Mouse (Mus musculus): ENCODE data around the gene Sipa1l2. TPM values are rescaled to one million over a fixed set of nuclear protein-coding genes. Genes with fewer than 3 reads are reported as not detected.

The Sipa1l2 gene
- polyA plus RNA-seq, 1 experiment from 2014 or later = 14.0 TPM

DNA sequence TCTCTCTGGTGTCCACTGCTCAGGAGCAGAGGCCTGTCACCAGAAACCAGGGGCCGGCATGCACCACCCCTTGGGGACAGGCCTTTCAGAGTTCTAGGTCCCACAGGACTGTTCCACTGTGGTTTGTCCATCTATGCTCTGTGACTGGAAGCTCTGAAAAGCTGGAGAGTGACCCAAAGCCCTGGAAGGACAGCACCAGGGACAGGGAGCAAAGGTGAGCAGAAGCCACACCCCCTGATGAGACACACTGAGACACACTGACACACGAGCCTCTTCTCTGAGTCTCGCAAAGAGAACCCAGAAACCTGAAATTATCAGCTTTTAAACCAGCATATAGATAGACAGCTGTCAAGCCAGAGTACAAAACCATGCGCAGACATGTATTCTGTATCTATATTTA is 123.4 kb downstream of the Sipa1l2 start:
- Histone ChIP-seq H3K4me1 (ENCODE audit: control insufficient read depth, insufficient read depth, low read length) (no peaks in the 10 kb centered on the region), H3K27ac (ENCODE audit: low read depth, low read length) (no peak overlapping the region), H3K36me3 (ENCODE audit: control insufficient read depth, insufficient read depth, low read length) (peaks cover 17% of the 10 kb centered on the region; the same call in 1 of the 2 replicates), H3K4me2 (ENCODE audit: low read depth, low read length) (no peak overlapping the region), H3K9ac (replicated peaks; ENCODE audit: low read depth, low read length) (no peak overlapping the region), H3K4me3 (ENCODE audit: low read depth, low read length) (no peak overlapping the region), H3K9me3 (ENCODE audit: control insufficient read depth, low read length) (no peaks in the 10 kb centered on the region), H3K27me3 (ENCODE audit: control insufficient read depth, insufficient read depth, low read length) (no peaks in the 10 kb centered on the region)
- no peak for ATAC-seq (ENCODE audit: low read depth)
- WGBS = 89% methylated on average over 4 of the region's 4 CpGs

DNA sequence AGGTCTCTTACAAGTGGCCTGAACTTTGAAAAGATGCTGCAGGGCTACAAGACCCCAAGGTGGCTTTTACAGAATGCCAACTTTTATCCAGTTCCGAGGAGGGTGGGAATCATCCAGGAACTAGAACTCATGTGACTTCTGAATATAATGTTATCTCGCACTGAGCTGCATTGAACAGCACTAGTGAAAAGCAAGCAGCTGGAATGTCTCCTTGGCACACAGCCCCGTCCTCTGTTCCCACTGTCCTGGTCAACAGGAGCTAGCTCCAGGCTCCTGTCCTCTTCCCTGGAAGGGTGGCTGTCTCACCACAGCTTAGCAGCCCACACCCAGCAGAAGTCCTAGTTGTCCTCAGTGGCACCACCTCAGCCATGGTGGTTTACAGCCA is 124.4 kb downstream of the Sipa1l2 start:
- Histone ChIP-seq H3K4me1 (ENCODE audit: control insufficient read depth, insufficient read depth, low read length) (no peaks in the 10 kb centered on the region), H3K9ac (replicated peaks; ENCODE audit: low read depth, low read length) (no peak overlapping the region), H3K27me3 (ENCODE audit: control insufficient read depth, insufficient read depth, low read length) (no peaks in the 10 kb centered on the region), H3K4me3 (ENCODE audit: low read depth, low read length) (no peak overlapping the region), H3K27ac (ENCODE audit: low read depth, low read length) (no peak overlapping the region), H3K36me3 (ENCODE audit: control insufficient read depth, insufficient read depth, low read length) (peaks cover 17% of the 10 kb centered on the region; the same call in 1 of the 2 replicates), H3K4me2 (ENCODE audit: low read depth, low read length) (no peak overlapping the region), H3K9me3 (ENCODE audit: control insufficient read depth, low read length) (no peaks in the 10 kb centered on the region)
- no peak for ATAC-seq (ENCODE audit: low read depth)
- WGBS = 82% methylated on average over 3 of the region's 3 CpGs

DNA sequence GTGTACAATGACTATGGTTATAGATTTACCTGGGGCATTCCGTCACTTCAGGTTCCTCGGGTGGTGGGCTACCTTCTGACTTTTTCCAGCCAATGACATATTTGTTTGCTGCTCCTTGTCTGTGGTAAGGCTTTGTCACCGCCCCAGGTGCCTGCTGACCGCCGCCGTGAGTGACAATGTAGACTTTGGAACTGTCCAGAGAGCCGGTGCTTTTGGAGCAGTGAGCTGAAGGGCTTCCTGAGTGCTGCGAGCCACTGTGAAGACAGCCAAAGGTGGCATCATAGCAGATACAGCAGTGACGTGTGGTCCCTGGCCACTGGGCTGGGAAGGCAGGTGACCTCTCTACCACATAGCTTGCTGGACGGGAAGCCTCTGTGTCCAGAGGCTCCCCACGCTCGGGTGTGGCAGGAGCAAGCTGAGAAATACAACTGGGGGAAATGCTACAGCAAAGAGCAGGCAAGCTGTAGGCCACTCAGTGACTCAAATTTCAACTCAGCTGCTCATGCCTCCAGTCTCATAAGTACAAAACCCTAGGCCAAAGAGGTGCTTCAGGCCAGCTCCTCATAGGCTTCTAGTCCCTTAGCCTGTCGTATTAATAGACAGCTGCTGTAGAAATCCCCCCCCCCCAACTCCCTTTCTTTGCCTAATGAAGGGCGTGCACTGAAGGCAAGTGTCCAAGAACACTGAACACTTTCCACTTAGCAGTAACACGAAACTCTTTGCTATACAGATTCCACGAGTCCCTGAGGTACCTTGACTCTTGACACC is 125.0 kb downstream of the Sipa1l2 start:
- 90% methylated on average over 16 of the region's 16 CpGs for WGBS
- Histone ChIP-seq H3K27ac (ENCODE audit: low read depth, low read length) (no peak overlapping the region), H3K36me3 (ENCODE audit: control insufficient read depth, insufficient read depth, low read length) (peaks cover 17% of the 10 kb centered on the region; the same call in 1 of the 2 replicates)

DNA sequence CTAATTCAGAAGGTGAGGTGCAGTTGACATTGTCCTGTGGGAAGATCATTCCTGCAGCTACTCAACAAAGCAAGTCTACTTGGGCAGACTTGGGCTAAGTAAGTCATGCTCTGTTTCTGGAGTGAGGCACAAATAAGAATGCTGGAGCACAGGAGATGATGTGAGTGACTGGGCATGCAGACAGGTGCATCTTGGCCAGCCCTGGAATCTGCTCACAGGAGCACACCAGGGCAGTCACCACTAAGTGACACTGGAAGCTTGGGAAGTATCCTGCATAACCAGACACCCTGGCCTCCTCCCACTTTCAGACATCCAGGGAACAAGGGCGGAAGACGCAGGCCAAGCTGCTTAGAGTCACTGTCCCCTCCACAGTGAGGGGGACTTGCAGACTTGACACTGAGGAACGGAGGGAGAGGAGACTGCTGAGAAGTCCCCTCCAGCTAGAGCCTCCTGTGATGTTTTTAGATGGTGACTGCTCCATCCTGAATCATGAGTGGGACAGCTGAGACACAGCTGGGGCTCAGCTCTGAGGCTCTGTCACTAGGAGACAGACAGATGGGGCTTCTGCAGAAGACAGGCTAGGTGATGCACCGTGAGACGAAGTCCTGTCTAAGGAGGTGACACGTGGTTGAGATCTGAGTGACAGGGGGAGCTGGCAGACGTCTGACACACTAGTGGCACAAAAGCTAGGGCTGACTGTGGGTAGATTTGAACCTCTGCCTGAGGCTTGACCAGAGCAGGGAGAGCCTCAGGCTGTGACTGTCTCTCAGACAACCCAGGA is 134.1 kb downstream of the Sipa1l2 start:
- Histone ChIP-seq H3K9me3 (ENCODE audit: control insufficient read depth, low read length) (no peaks in the 10 kb centered on the region), H3K4me1 (ENCODE audit: control insufficient read depth, insufficient read depth, low read length) (0 out of 2 replicates have a peak, but pooled peaks cover 3% of the 10 kb centered on the region), H3K27me3 (ENCODE audit: control insufficient read depth, insufficient read depth, low read length) (no peaks in the 10 kb centered on the region), H3K36me3 (ENCODE audit: control insufficient read depth, insufficient read depth, low read length) (peaks cover 11% of the 10 kb centered on the region), H3K9ac (replicated peaks; ENCODE audit: low read depth, low read length) (no peak overlapping the region), H3K4me2 (ENCODE audit: low read depth, low read length) (no peak overlapping the region), H3K4me3 (ENCODE audit: low read depth, low read length) (no peak overlapping the region), H3K27ac (ENCODE audit: low read depth, low read length) (no peak overlapping the region)
- WGBS = 72% methylated on average over 7 of the region's 7 CpGs
- no peak for ATAC-seq (ENCODE audit: low read depth)

More for the DNA sequence above, 125.0 kb downstream of the Sipa1l2 start:
- no peak for ATAC-seq (ENCODE audit: low read depth)
- Histone ChIP-seq H3K9me3 (ENCODE audit: control insufficient read depth, low read length) (no peaks in the 10 kb centered on the region), H3K4me1 (ENCODE audit: control insufficient read depth, insufficient read depth, low read length) (no peaks in the 10 kb centered on the region), H3K4me2 (ENCODE audit: low read depth, low read length) (no peak overlapping the region), H3K9ac (replicated peaks; ENCODE audit: low read depth, low read length) (no peak overlapping the region), H3K4me3 (ENCODE audit: low read depth, low read length) (no peak overlapping the region), H3K27me3 (ENCODE audit: control insufficient read depth, insufficient read depth, low read length) (no peaks in the 10 kb centered on the region)

DNA sequence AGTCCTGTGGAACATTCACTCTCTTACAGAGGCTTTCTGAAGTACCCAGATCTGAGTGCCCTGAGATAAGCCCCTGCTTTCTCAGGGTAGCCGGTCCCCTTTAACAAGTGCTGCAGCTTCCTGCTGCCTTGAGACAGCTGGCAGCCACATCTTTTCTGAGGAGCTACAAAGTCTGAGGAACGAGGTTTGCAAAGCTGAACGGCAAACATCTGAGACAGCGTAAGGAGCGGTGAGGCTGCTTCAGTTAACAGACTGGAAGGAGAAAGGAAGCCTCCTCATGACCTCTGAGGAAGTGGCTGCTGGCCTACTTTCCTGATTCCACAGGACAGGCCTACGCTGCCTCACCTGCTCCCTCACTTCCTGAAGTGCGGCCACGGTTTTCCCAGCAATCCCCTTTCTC is 135.5 kb downstream of the Sipa1l2 start:
- H3K27me3 ChIP-seq (ENCODE audit: control insufficient read depth, insufficient read depth, low read length) = no peaks in the 10 kb centered on the region
- no peak for ATAC-seq (ENCODE audit: low read depth)
- H3K4me3 ChIP-seq (ENCODE audit: low read depth, low read length) = no peak overlapping the region
- H3K4me2 ChIP-seq (ENCODE audit: low read depth, low read length) = no peak overlapping the region
- no peak overlapping the region for H3K27ac ChIP-seq (ENCODE audit: low read depth, low read length)
- no peaks in the 10 kb centered on the region for H3K9me3 ChIP-seq (ENCODE audit: control insufficient read depth, low read length)
- peaks cover 10% of the 10 kb centered on the region for H3K36me3 ChIP-seq (ENCODE audit: control insufficient read depth, insufficient read depth, low read length)
- 68% methylated on average over 8 of the region's 8 CpGs for WGBS
- H3K9ac ChIP-seq (replicated peaks; ENCODE audit: low read depth, low read length) = no peak overlapping the region
- 0 out of 2 replicates have a peak, but pooled peaks cover 3% of the 10 kb centered on the region for H3K4me1 ChIP-seq (ENCODE audit: control insufficient read depth, insufficient read depth, low read length)

DNA sequence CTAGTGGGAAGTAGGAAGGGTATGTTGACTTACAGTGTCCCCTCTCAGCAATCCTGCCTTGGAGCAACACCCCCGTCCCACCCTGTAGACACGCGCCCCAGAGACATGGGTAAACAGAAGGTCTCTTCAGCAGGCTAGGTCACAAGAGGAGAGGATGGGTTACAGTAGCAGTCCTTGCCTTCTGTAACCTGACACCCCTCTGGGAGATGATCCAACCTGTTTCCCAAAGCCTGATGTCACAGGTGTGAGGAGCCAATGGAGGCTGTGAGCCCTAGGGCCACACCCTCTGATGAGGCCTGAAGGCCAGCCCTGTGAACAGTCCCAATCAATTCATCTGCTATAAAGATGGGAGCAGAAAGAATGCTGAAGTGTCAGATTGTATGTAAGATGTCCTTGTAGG is 138.3 kb downstream of the Sipa1l2 start:
- Histone ChIP-seq H3K36me3 (ENCODE audit: control insufficient read depth, insufficient read depth, low read length) (no peaks in the 10 kb centered on the region; the same call in 1 of the 2 replicates), H3K4me3 (ENCODE audit: low read depth, low read length) (no peak overlapping the region), H3K4me1 (ENCODE audit: control insufficient read depth, insufficient read depth, low read length) (0 out of 2 replicates have a peak, but pooled peaks cover 3% of the 10 kb centered on the region), H3K27me3 (ENCODE audit: control insufficient read depth, insufficient read depth, low read length) (no peaks in the 10 kb centered on the region), H3K9ac (replicated peaks; ENCODE audit: low read depth, low read length) (no peak overlapping the region), H3K4me2 (ENCODE audit: low read depth, low read length) (no peak overlapping the region), H3K9me3 (ENCODE audit: control insufficient read depth, low read length) (no peaks in the 10 kb centered on the region), H3K27ac (ENCODE audit: low read depth, low read length) (no peak overlapping the region)
- 68% methylated on average over 3 of the region's 3 CpGs for WGBS
- no peak for ATAC-seq (ENCODE audit: low read depth)

DNA sequence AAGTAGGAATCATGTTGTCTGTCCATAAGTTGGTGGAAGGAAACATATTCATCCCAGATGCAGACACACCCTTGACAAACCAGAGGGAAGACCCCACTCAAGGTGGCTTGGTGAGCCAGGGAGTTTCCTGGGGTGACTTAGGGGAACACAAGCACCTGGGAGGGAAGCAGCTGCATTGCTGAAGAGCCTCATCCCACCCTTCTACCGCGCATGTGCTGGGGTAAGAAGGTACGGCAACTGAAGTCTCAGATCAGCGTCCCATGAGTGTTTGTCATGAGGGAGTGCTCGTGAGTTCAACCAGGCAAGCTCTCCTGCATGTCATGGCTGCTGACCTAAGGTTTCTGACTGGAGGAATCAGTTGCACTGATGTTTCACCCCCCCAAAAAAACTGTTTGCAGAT is 138.8 kb downstream of the Sipa1l2 start:
- H3K4me2 ChIP-seq (ENCODE audit: low read depth, low read length) = no peak overlapping the region
- H3K4me1 ChIP-seq (ENCODE audit: control insufficient read depth, insufficient read depth, low read length) = 0 out of 2 replicates have a peak, but pooled peaks cover 3% of the 10 kb centered on the region
- no peak overlapping the region for H3K4me3 ChIP-seq (ENCODE audit: low read depth, low read length)
- H3K9ac ChIP-seq (replicated peaks; ENCODE audit: low read depth, low read length) = no peak overlapping the region
- H3K36me3 ChIP-seq (ENCODE audit: control insufficient read depth, insufficient read depth, low read length) = no peaks in the 10 kb centered on the region; the same call in 1 of the 2 replicates
- no peaks in the 10 kb centered on the region for H3K9me3 ChIP-seq (ENCODE audit: control insufficient read depth, low read length)
- H3K27ac ChIP-seq (ENCODE audit: low read depth, low read length) = no peak overlapping the region
- no peaks in the 10 kb centered on the region for H3K27me3 ChIP-seq (ENCODE audit: control insufficient read depth, insufficient read depth, low read length)
- 95% methylated on average over 5 of the region's 5 CpGs for WGBS
- ATAC-seq (ENCODE audit: low read depth) = no peak

DNA sequence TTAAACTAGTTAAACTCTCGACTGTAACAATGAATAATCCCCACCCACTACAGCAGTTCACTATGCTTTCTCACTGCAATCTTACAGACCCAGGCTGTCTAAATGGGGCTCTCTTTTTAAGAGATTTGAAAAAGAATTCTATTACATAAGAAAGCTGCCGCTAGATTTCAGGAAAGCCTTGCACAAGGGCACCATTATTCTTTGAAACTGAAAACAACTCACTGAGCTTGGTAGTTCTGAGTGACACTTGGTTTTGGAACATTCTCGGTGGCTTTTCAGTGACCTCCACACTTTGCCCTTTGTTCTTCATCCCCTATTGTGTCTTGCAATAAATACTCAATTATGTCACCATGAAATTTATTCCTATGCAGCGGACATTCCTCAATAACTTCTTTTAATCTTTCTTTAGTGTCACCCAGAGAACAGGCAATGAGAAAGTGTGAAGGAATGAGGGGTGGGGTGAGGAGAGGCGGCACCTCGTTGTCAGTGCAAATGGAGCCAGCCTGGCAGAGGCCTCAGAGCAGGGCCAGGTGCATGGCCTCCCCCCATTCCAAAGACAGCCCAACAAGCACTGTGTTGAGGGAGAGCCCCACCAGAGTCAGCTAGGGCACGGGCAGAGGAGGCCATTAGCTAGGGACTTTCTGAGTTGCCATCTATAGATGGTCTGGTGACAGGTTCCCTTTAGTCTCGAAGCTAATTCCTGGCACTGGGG is 140.5 kb downstream of the Sipa1l2 start:
- no peaks in the 10 kb centered on the region for H3K36me3 ChIP-seq (ENCODE audit: control insufficient read depth, insufficient read depth, low read length)
- no peak for ATAC-seq (ENCODE audit: low read depth)
- H3K4me2 ChIP-seq (ENCODE audit: low read depth, low read length) = no peak overlapping the region
- no peak overlapping the region for H3K4me3 ChIP-seq (ENCODE audit: low read depth, low read length)
- no peaks in the 10 kb centered on the region for H3K27me3 ChIP-seq (ENCODE audit: control insufficient read depth, insufficient read depth, low read length)
- no peaks in the 10 kb centered on the region for H3K4me1 ChIP-seq (ENCODE audit: control insufficient read depth, insufficient read depth, low read length)
- no peaks in the 10 kb centered on the region for H3K9me3 ChIP-seq (ENCODE audit: control insufficient read depth, low read length)
- no peak overlapping the region for H3K27ac ChIP-seq (ENCODE audit: low read depth, low read length)
- H3K9ac ChIP-seq (replicated peaks; ENCODE audit: low read depth, low read length) = no peak overlapping the region
- WGBS = 20% methylated on average over 8 of the region's 8 CpGs

Data from neural tube, embryonic 14.5 days (tissue).